In the genomic region with DNA sequence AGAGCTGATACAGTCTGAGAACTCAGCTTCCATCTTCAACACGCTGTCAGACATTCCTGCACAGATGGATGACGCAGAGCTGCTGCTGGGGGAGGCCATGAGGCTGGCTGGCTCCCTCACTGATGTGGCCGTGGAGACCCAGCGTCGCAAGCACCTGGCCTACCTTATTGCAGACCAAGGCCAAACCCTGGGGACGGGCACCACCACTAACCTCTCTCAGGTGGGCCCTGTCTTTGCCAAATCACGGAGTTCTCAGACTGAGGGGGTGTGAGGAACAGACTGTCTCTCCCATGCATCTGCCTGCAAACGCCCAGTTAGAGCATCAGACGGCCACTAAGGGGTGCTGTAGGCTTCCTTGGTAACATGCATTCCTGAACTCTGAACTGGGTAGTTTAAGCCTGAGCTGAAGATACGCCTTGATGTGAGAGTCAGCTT, we compare ENCODE assay signal across 10 mouse cellular contexts. TPM values are rescaled to one million over a fixed set of nuclear protein-coding genes. Genes with fewer than 3 reads are reported as not detected.
DNase-seq lines count a peak whose midpoint lies in the region; ATAC-seq and TF ChIP-seq lines count a peak whose summit lies in the region.
"Had no signal": no experiment of that assay in that cellular context is flagged by ENCODE, and none has a peak within 500 bp of the region (broad histone marks: within the 10 kb centered on the region; RNA-seq: fewer than 3 reads in every experiment).

No protein-coding gene starts in this region.

- peak; percentile 20 for DNase-seq in hindbrain, embryonic 11.5 days (ENCODE audit: low spot score)
- no peak for DNase-seq in hindbrain, embryonic 14.5 days (ENCODE audit: low spot score)
- DNase-seq in 416B (ENCODE audit: low read depth) (peak; percentile 56), MEL (ENCODE audit: low read depth, low spot score) (peak; percentile 43)
- DNase-seq in kidney, postnatal 14 days = peak; percentile 49
- no peak for DNase-seq in adrenal gland, postnatal 10 days
- no peak for DNase-seq in layer of hippocampus, adult 8-10 months (ENCODE audit: low spot score in 2 of 2)
- DNase-seq: thymus, adult 18-20 months had no signal

- TF ChIP-seq POLR2A in MEL (IDR thresholded peaks at IDR 0.05; ENCODE audit: control insufficient read depth in 1 of 2, insufficient read depth in 1 of 2, low read depth in 1 of 2, low read length in 2 of 2, poor library complexity in 1 of 2) = no peak

- H3K4me3 ChIP-seq in hindbrain, embryonic 11.5 days (ENCODE audit: low read depth, low read length) = no peak overlapping the region
- no peak overlapping the region for H3K4me3 ChIP-seq in hindbrain, embryonic 14.5 days (replicated peaks; ENCODE audit: low read length)
- H3K4me3 ChIP-seq in MEL (ENCODE audit: control insufficient read depth in 1 of 2, insufficient read depth in 1 of 2, low read depth in 2 of 2, low read length in 2 of 2) = no peak overlapping the region
- no peak overlapping the region for H3K4me3 ChIP-seq in hindbrain, embryonic 13.5 days

- TF ChIP-seq CTCF in MEL (IDR thresholded peaks at IDR 0.05 in 2 of 3, conservative IDR thresholded peaks at IDR 0.05 in 1 of 3; ENCODE audit: control insufficient read depth in 1 of 3, insufficient read depth in 1 of 3, low read depth in 2 of 3, low read length in 3 of 3, poor library complexity in 1 of 3, severe bottlenecking in 1 of 3) = peak; percentile 33 to 55 (median 49)

- no peaks in the 10 kb centered on the region for H3K36me3 ChIP-seq in hindbrain, embryonic 11.5 days (ENCODE audit: control insufficient read depth, insufficient read depth, low read length)
- H3K36me3 ChIP-seq in hindbrain, embryonic 14.5 days (replicated peaks; ENCODE audit: control insufficient read depth, insufficient read depth) = peaks cover 72% of the 10 kb centered on the region
- peaks cover 0 to under 1% of the 10 kb centered on the region in 2 experiments; a peak in 2 of 4 replicates for H3K36me3 ChIP-seq in MEL (ENCODE audit: control insufficient read depth in 1 of 2, insufficient read depth in 2 of 2, low read length in 2 of 2)
- peaks cover 92% of the 10 kb centered on the region for H3K36me3 ChIP-seq in hindbrain, embryonic 13.5 days

- H3K4me2 ChIP-seq in hindbrain, embryonic 11.5 days (replicated peaks; ENCODE audit: low read depth, low read length) = no peak overlapping the region
- H3K4me2 ChIP-seq in hindbrain, embryonic 14.5 days (replicated peaks) = no peak overlapping the region
- no peak overlapping the region for H3K4me2 ChIP-seq in hindbrain, embryonic 13.5 days

- no peak overlapping the region for H3K27ac ChIP-seq in hindbrain, embryonic 11.5 days (ENCODE audit: low read depth, low read length)
- H3K27ac ChIP-seq in hindbrain, embryonic 14.5 days = no peak overlapping the region
- no peak overlapping the region for H3K27ac ChIP-seq in MEL (ENCODE audit: control insufficient read depth, low read depth, low read length)
- H3K27ac ChIP-seq in hindbrain, embryonic 13.5 days = no peak overlapping the region

- H3K9me3 ChIP-seq in hindbrain, embryonic 11.5 days (ENCODE audit: control insufficient read depth, low read length) = no peaks in the 10 kb centered on the region
- H3K9me3 ChIP-seq in hindbrain, embryonic 14.5 days (ENCODE audit: control insufficient read depth, low read length) = no peaks in the 10 kb centered on the region
- no peaks in the 10 kb centered on the region for H3K9me3 ChIP-seq in MEL (replicated peaks; ENCODE audit: insufficient read depth, low read length)
- H3K9me3 ChIP-seq in hindbrain, embryonic 13.5 days = no peaks in the 10 kb centered on the region

- no peaks in the 10 kb centered on the region for H3K79me2 ChIP-seq in MEL (ENCODE audit: control insufficient read depth, insufficient read depth, low read length, poor library complexity)

- 66% methylated on average over 10 of the region's 10 CpGs for WGBS in hindbrain, embryonic 11.5 days
- WGBS in hindbrain, embryonic 14.5 days = 59% methylated on average over 10 of the region's 10 CpGs
- WGBS in hindbrain, embryonic 13.5 days = 63% methylated on average over 10 of the region's 10 CpGs

- no peak for TF ChIP-seq EP300 in MEL (IDR thresholded peaks at IDR 0.05; ENCODE audit: low read depth in 1 of 2, low read length in 2 of 2)

- H3K9ac ChIP-seq in hindbrain, embryonic 11.5 days (ENCODE audit: low read depth, low read length) = no peak overlapping the region
- H3K9ac ChIP-seq in hindbrain, embryonic 14.5 days = no peak overlapping the region
- H3K9ac ChIP-seq in MEL (ENCODE audit: control insufficient read depth, low read depth, low read length, poor library complexity, severe bottlenecking) = no peak overlapping the region
- H3K9ac ChIP-seq in hindbrain, embryonic 13.5 days = no peak overlapping the region

- no peak for ATAC-seq in hindbrain, embryonic 11.5 days (ENCODE audit: low FRiP score)
- no peak for ATAC-seq in hindbrain, embryonic 14.5 days (ENCODE audit: low FRiP score)
- ATAC-seq in hindbrain, embryonic 13.5 days (ENCODE audit: low FRiP score) = no peak
- ATAC-seq: hindbrain, embryonic 16.5 days had no signal

- TF ChIP-seq RAD21 in MEL (IDR thresholded peaks at IDR 0.05; ENCODE audit: low read depth, low read length) = peak; percentile 55

- no peaks in the 10 kb centered on the region for H3K27me3 ChIP-seq in hindbrain, embryonic 11.5 days (ENCODE audit: control insufficient read depth, insufficient read depth, low read length)
- no peaks in the 10 kb centered on the region for H3K27me3 ChIP-seq in hindbrain, embryonic 14.5 days (ENCODE audit: control insufficient read depth, insufficient read depth, low read length)
- no peaks in the 10 kb centered on the region for H3K27me3 ChIP-seq in MEL (ENCODE audit: control insufficient read depth in 1 of 2, insufficient read depth in 2 of 2, low read length in 2 of 2)
- no peaks in the 10 kb centered on the region for H3K27me3 ChIP-seq in hindbrain, embryonic 13.5 days

- no peaks in the 10 kb centered on the region for H3K4me1 ChIP-seq in hindbrain, embryonic 11.5 days (replicated peaks; ENCODE audit: control insufficient read depth, insufficient read depth, low read length)
- no peaks in the 10 kb centered on the region for H3K4me1 ChIP-seq in hindbrain, embryonic 14.5 days (replicated peaks; ENCODE audit: control insufficient read depth, insufficient read depth, low read length)
- H3K4me1 ChIP-seq in MEL (ENCODE audit: control insufficient read depth in 1 of 2, insufficient read depth in 2 of 2, low read length in 2 of 2) = peaks cover under 1 to 2% of the 10 kb centered on the region in 2 experiments; a peak in 3 of 4 replicates
- no peaks in the 10 kb centered on the region for H3K4me1 ChIP-seq in hindbrain, embryonic 13.5 days (replicated peaks)

TF ChIP-seq in MEL, 35 proteins besides CTCF, POLR2A, EP300 and RAD21:
- TF ChIP-seq CHD1 (IDR thresholded peaks at IDR 0.05; ENCODE audit: low read depth, low read length) (no peak), CHD2 (IDR thresholded peaks at IDR 0.05; ENCODE audit: low read length) (no peak), ETS1 (IDR thresholded peaks at IDR 0.05; ENCODE audit: low read depth, low read length) (no peak), RCOR1 (IDR thresholded peaks at IDR 0.05; ENCODE audit: low read depth, low read length) (no peak), POLR2AphosphoS5 (IDR thresholded peaks at IDR 0.05; ENCODE audit: borderline replicate concordance, low read depth, low read length) (no peak), BHLHE40 (IDR thresholded peaks at IDR 0.05; ENCODE audit: borderline replicate concordance, low read depth, low read length) (no peak), GATA1 (IDR thresholded peaks at IDR 0.05; ENCODE audit: low read depth, low read length) (no peak), USF2 (IDR thresholded peaks at IDR 0.05; ENCODE audit: borderline replicate concordance in 1 of 2, insufficient read depth in 1 of 2, low read depth in 1 of 2, low read length in 2 of 2) (no peak), SMC3 (IDR thresholded peaks at IDR 0.05; ENCODE audit: low read depth, low read length) (peak; percentile 51), MXI1 (IDR thresholded peaks at IDR 0.05; ENCODE audit: low read depth, low read length) (no peak), E2F4 (IDR thresholded peaks at IDR 0.05; ENCODE audit: borderline replicate concordance, low read depth, low read length) (no peak), MAFK (IDR thresholded peaks at IDR 0.05; ENCODE audit: borderline replicate concordance, low read depth, low read length) (no peak), TCF12 (IDR thresholded peaks at IDR 0.05; ENCODE audit: low read depth, low read length) (no peak), ELF1 (IDR thresholded peaks at IDR 0.05; ENCODE audit: low read depth, low read length) (no peak), TBP (IDR thresholded peaks at IDR 0.05; ENCODE audit: low read depth, low read length) (no peak), HCFC1 (IDR thresholded peaks at IDR 0.05; ENCODE audit: low read depth, low read length) (no peak), ZC3H11A (IDR thresholded peaks at IDR 0.05; ENCODE audit: low read depth, low read length) (peak; percentile 9; the same call in 1 of the 2 replicates), NRF1 (IDR thresholded peaks at IDR 0.05; ENCODE audit: insufficient read depth, low read depth, low read length, poor library complexity, severe bottlenecking) (no peak)

RNA-seq across cellular contexts. Expression of gene Sgsm3, which starts 31.1 kb away (rescaled TPM):
- 17.4 and 26.5 TPM in 2 replicates for polyA plus RNA-seq in hindbrain, embryonic 11.5 days (2014; fragmentation: Nextera tagmentation; extraction: Ambion mirVana)
- 54.3 and 61.8 TPM in 2 replicates for polyA plus RNA-seq in hindbrain, embryonic 14.5 days (2014; fragmentation: Nextera tagmentation; extraction: Ambion mirVana)
- total RNA-seq in MEL (2012; rRNA removed) = 31.2 and 39.5 TPM in 2 replicates
- 10 to 100 TPM in 1 of 2 experiments, not detected in 1; 33.0 TPM for polyA plus RNA-seq in MEL (2012; ENCODE audit: insufficient read depth in 1 of 2, insufficient read length in 2 of 2, low read depth in 1 of 2, low replicate concordance in 2 of 2, missing spikeins in 1 of 2)
- total RNA-seq in adrenal gland, postnatal 10 days (2021) = 10 to 100 TPM; 15.2 to 20.7 TPM
- total RNA-seq in layer of hippocampus, adult 8-10 months (2022) = 10 to 100 TPM; 72.3 to 87.1 (median 81.3) TPM
- polyA plus RNA-seq in hindbrain, embryonic 13.5 days (2015; fragmentation: Nextera tagmentation; extraction: Ambion mirVana) = 56.4 and 58.3 TPM in 2 replicates

Comparison
In these comparisons a context has a peak if more than half of its experiments do, and no peak if none do; other contexts are left out.
1. DNase-seq: peak in hindbrain, embryonic 11.5 days (single experiment), 416B (single experiment), MEL (single experiment) and kidney, postnatal 14 days (single experiment); none in hindbrain, embryonic 14.5 days (single experiment), adrenal gland, postnatal 10 days (single experiment) and layer of hippocampus, adult 8-10 months (0 of 2).